8 mouse cellular contexts compared by ENCODE assay signal in the genomic region with DNA sequence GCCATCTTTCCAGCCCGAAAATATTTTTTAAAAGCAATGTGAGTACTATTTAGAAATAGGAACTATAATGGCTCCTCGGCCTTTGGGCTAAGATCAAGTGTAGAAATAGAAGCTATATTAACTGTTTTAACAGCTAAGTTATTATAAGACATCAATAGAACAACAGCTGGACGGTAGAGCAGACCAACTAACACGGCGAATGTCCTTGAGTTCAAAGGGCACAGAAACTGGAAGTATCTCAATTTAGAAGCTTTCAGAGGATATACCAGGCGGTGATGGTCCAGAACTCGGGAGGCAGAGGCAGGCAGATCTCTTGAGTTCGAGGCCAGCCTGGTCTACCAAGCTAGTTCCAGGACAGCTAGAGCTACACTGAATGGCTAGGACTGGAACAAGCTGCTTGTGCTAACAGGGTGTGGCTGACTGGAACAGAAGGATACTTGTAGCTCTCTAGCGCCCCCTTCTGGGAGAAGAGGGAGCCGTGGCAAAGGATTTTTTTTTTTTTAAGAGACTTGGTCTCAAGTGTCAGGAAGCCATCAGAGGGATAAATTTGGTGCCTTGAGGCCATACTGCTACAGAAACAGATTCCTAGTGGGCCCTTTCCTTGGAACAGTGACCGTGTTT. TPM values are rescaled to one million over a fixed set of nuclear protein-coding genes. Genes with fewer than 3 reads are reported as not detected.
DNase-seq lines count a peak whose midpoint lies in the region; ATAC-seq and TF ChIP-seq lines count a peak whose summit lies in the region.

No protein-coding gene starts in this region.

- no peak overlapping the region for H3K4me3 ChIP-seq in bone marrow, adult 2 months (replicated peaks; ENCODE audit: control insufficient read depth, low read depth, low read length)

- peak; percentile 79 for TF ChIP-seq CTCF in bone marrow, adult 2 months (IDR thresholded peaks at IDR 0.05; ENCODE audit: control insufficient read depth, insufficient read depth, low read length)

- DNase-seq in urinary bladder, postnatal 14 days (ENCODE audit: low spot score): peak; percentile 69
- DNase-seq in urinary bladder, postnatal 4 days (ENCODE audit: low spot score in 2 of 2): no peak
- peak; percentile 84 for DNase-seq in liver
- DNase-seq in thymus, postnatal 10 days (ENCODE audit: low spot score in 2 of 2): peak; percentile 54 to 76

- WGBS in bone marrow, adult 2 months: 58% methylated on average over 11 of the region's 11 CpGs

- no peak for TF ChIP-seq POLR2A in bone marrow, adult 2 months (IDR thresholded peaks at IDR 0.05; ENCODE audit: borderline replicate concordance, control insufficient read depth, low read depth, low read length)

- H3K27ac ChIP-seq in bone marrow, adult 2 months (ENCODE audit: control insufficient read depth, insufficient read depth, low read depth, low read length, poor library complexity): peak overlapping the region; percentile 62

- ATAC-seq in erythroid progenitor cell, adult 5-6 weeks (replicated peaks; ENCODE audit: low FRiP score, poor library complexity, severe bottlenecking): peak; percentile 44
- peak; percentile 61 for ATAC-seq in inflammation-experienced regulatory T-cells, adult 6 months
- peak; percentile 67 for ATAC-seq in neutrophil, adult 5-6 weeks (ENCODE audit: extremely low read depth, insufficient number of reproducible peaks, low FRiP score, poor library complexity, severe bottlenecking)

- peaks cover 8% of the 10 kb centered on the region for H3K4me1 ChIP-seq in bone marrow, adult 2 months (ENCODE audit: control insufficient read depth, insufficient read depth, low read length)

RNA-seq across cellular contexts. Expression of a gene that starts 39.9 kb away (rescaled TPM):
- polyA plus RNA-seq in bone marrow, adult 2 months (2011; ENCODE audit: insufficient read depth, insufficient read length, low replicate concordance, missing spikeins): 41.3 and 96.3 TPM in 2 replicates
- total RNA-seq in erythroid progenitor cell, adult 5-6 weeks (2015; ENCODE audit: low replicate concordance): 5.0 and 6.3 TPM in 2 replicates
- total RNA-seq in erythroid progenitor cell, adult 5-6 weeks (2017; ENCODE audit: low replicate concordance): 2.7 and 3.0 TPM in 2 replicates
- polyA plus RNA-seq in inflammation-experienced regulatory T-cells, adult 6 months (2017; shearing (Covaris generic)): 1 to 10 TPM in 2 of 3 experiments, under 1 TPM in 1; 0.89 to 4.4 (median 1.1) TPM
- 226 and 235 TPM in 2 replicates for total RNA-seq in neutrophil, adult 5-6 weeks (2017)

Comparison
In these comparisons a context has a peak if more than half of its experiments do, and no peak if none do; other contexts are left out.
1. DNase-seq: peak in urinary bladder, postnatal 14 days (single experiment), liver (single experiment) and thymus, postnatal 10 days (2 of 2); none in urinary bladder, postnatal 4 days (0 of 2).
2. RNA of a gene that starts 39.9 kb away (total RNA-seq): 226 to 235 TPM in neutrophil, adult 5-6 weeks; 2.7 to 6.3 TPM in erythroid progenitor cell, adult 5-6 weeks; every median in the first group is over 10 times any median in the second.
3. Peak in every context shown above with its lines, with median percentiles within 50 percentile points of each other: ATAC-seq.